Mouse (Mus musculus): Measurements from ENCODE around the gene Coa3. TPM values are rescaled to one million over a fixed set of nuclear protein-coding genes. Genes with fewer than 3 reads are reported as not detected.

Gene Coa3
- polyA plus RNA-seq, 1 experiment from 2014 or later, result 198 TPM

- peak; percentile 68 for ATAC-seq (ENCODE audit: low FRiP score, low read depth)
- under 1% methylated on average over 63 of the region's 63 CpGs for WGBS
- H3K27me3 ChIP-seq, result peaks cover 45% of the 10 kb centered on the region
Observed at GRCm38 (mm10) chr11:101245855-101246701, 32.8 kb downstream of the Coa3 start, which contains the start of gene Ramp2. Gene Ramp2, plus strand, starts transcription at chr11:101246028.

GRCm38 (mm10) chr11:101245071-101245470, 33.8 kb downstream of the Coa3 start:
- WGBS, result 46% methylated on average over 4 of the region's 4 CpGs
- Histone ChIP-seq H3K9me3 (no peaks in the 10 kb centered on the region), H3K4me2 (replicated peaks) (no peak overlapping the region), H3K4me3 (no peak overlapping the region), H3K36me3 (no peaks in the 10 kb centered on the region), H3K27me3 (peaks cover 45% of the 10 kb centered on the region), H3K27ac (replicated peaks) (no peak overlapping the region), H3K4me1 (peaks cover 14% of the 10 kb centered on the region; the same call in 1 of the 2 replicates), H3K9ac (replicated peaks) (no peak overlapping the region)
- no peak for ATAC-seq (ENCODE audit: low FRiP score, low read depth)

More at GRCm38 (mm10) chr11:101245855-101246701, 32.8 kb downstream of the Coa3 start, which contains the start of gene Ramp2:
- Histone ChIP-seq H3K4me3 (peak within 1 kb of the TSS; percentile 54), H3K9me3 (no peaks in the 10 kb centered on the region), H3K36me3 (no peaks in the 10 kb centered on the region), H3K4me1 (peaks cover 14% of the 10 kb centered on the region; the same call in 1 of the 2 replicates), H3K27ac (replicated peaks) (no peak within 1 kb of the TSS; the same call in 1 of the 2 replicates), H3K4me2 (replicated peaks) (peak within 1 kb of the TSS; percentile 85), H3K9ac (replicated peaks) (peak within 1 kb of the TSS; percentile 73)

- H3K36me3 ChIP-seq, result no peaks in the 10 kb centered on the region
- WGBS, result 55% methylated on average over 5 of the region's 5 CpGs
- no peaks in the 10 kb centered on the region for H3K27me3 ChIP-seq
- no peak overlapping the region for H3K27ac ChIP-seq (replicated peaks)
- H3K9ac ChIP-seq (replicated peaks), result no peak overlapping the region
- no peak overlapping the region for H3K4me2 ChIP-seq (replicated peaks)
- H3K9me3 ChIP-seq, result no peaks in the 10 kb centered on the region
- H3K4me1 ChIP-seq, result no peaks in the 10 kb centered on the region
- H3K4me3 ChIP-seq, result no peak overlapping the region
- ATAC-seq (ENCODE audit: low FRiP score, low read depth), result no peak
Observed at GRCm38 (mm10) chr11:101238071-101238647, 40.8 kb downstream of the Coa3 start.

GRCm38 (mm10) chr11:101236782-101237181, 42.1 kb downstream of the Coa3 start:
- Histone ChIP-seq H3K9ac (replicated peaks) (no peak overlapping the region), H3K4me3 (no peak overlapping the region), H3K27ac (replicated peaks) (no peak overlapping the region), H3K4me2 (replicated peaks) (no peak overlapping the region), H3K36me3 (no peaks in the 10 kb centered on the region), H3K9me3 (no peaks in the 10 kb centered on the region), H3K4me1 (no peaks in the 10 kb centered on the region), H3K27me3 (peaks cover 4% of the 10 kb centered on the region; the same call in 1 of the 2 replicates)
- 92% methylated on average over 5 of the region's 5 CpGs for WGBS
- no peak for ATAC-seq (ENCODE audit: low FRiP score, low read depth)

GRCm38 (mm10) chr11:101235429-101235828, 43.5 kb downstream of the Coa3 start:
- no peak overlapping the region for H3K27ac ChIP-seq (replicated peaks)
- H3K4me3 ChIP-seq, result no peak overlapping the region
- H3K9me3 ChIP-seq, result no peaks in the 10 kb centered on the region
- no peaks in the 10 kb centered on the region for H3K36me3 ChIP-seq
- no peak for ATAC-seq (ENCODE audit: low FRiP score, low read depth)
- peaks cover 13% of the 10 kb centered on the region for H3K27me3 ChIP-seq
- H3K4me1 ChIP-seq, result peaks cover 10% of the 10 kb centered on the region
- no peak overlapping the region for H3K4me2 ChIP-seq (replicated peaks)
- no peak overlapping the region for H3K9ac ChIP-seq (replicated peaks)

GRCm38 (mm10) chr11:101234124-101234523, 44.8 kb downstream of the Coa3 start:
- H3K36me3 ChIP-seq, result no peaks in the 10 kb centered on the region
- no peak overlapping the region for H3K27ac ChIP-seq (replicated peaks)
- H3K4me1 ChIP-seq, result peaks cover 11% of the 10 kb centered on the region
- no peak overlapping the region for H3K4me3 ChIP-seq
- H3K9ac ChIP-seq (replicated peaks), result no peak overlapping the region
- no peaks in the 10 kb centered on the region for H3K9me3 ChIP-seq
- H3K4me2 ChIP-seq (replicated peaks), result no peak overlapping the region
- H3K27me3 ChIP-seq, result peaks cover 13% of the 10 kb centered on the region
- no peak for ATAC-seq (ENCODE audit: low FRiP score, low read depth)

GRCm38 (mm10) chr11:101233240-101233639, 45.7 kb downstream of the Coa3 start:
- 92% methylated on average over 1 of the region's 1 CpGs for WGBS
- Histone ChIP-seq H3K4me3 (no peak overlapping the region), H3K4me1 (peaks cover 11% of the 10 kb centered on the region), H3K9ac (replicated peaks) (no peak overlapping the region), H3K9me3 (no peaks in the 10 kb centered on the region), H3K27me3 (peaks cover 13% of the 10 kb centered on the region), H3K27ac (replicated peaks) (no peak overlapping the region), H3K36me3 (no peaks in the 10 kb centered on the region), H3K4me2 (replicated peaks) (no peak overlapping the region)
- ATAC-seq (ENCODE audit: low FRiP score, low read depth), result no peak

GRCm38 (mm10) chr11:101232010-101232839, 46.7 kb downstream of the Coa3 start:
- Histone ChIP-seq H3K4me1 (peaks cover 11% of the 10 kb centered on the region), H3K36me3 (no peaks in the 10 kb centered on the region), H3K4me2 (replicated peaks) (no peak overlapping the region), H3K9ac (replicated peaks) (no peak overlapping the region; the same call in 1 of the 2 replicates), H3K9me3 (no peaks in the 10 kb centered on the region), H3K27ac (replicated peaks) (no peak overlapping the region), H3K4me3 (no peak overlapping the region), H3K27me3 (peaks cover 18% of the 10 kb centered on the region)
- 61% methylated on average over 6 of the region's 6 CpGs for WGBS
- ATAC-seq (ENCODE audit: low FRiP score, low read depth), result no peak

GRCm38 (mm10) chr11:101230991-101231871, 47.7 kb downstream of the Coa3 start:
- WGBS, result 13% methylated on average over 18 of the region's 18 CpGs
- H3K4me3 ChIP-seq, result no peak overlapping the region
- ATAC-seq (ENCODE audit: low FRiP score, low read depth), result no peak

GRCm38 (mm10) chr11:101230526-101230925, 48.4 kb downstream of the Coa3 start:
- no peak for ATAC-seq (ENCODE audit: low FRiP score, low read depth)
- Histone ChIP-seq H3K4me3 (no peak overlapping the region), H3K9me3 (no peaks in the 10 kb centered on the region), H3K9ac (replicated peaks) (no peak overlapping the region), H3K27ac (replicated peaks) (no peak overlapping the region), H3K36me3 (no peaks in the 10 kb centered on the region), H3K4me1 (peaks cover 17% of the 10 kb centered on the region), H3K27me3 (peaks cover 18% of the 10 kb centered on the region), H3K4me2 (replicated peaks) (no peak overlapping the region)
- 14% methylated on average over 5 of the region's 5 CpGs for WGBS

More at GRCm38 (mm10) chr11:101230991-101231871, 47.7 kb downstream of the Coa3 start:
- Histone ChIP-seq H3K4me2 (replicated peaks) (no peak overlapping the region), H3K36me3 (no peaks in the 10 kb centered on the region), H3K27me3 (peaks cover 18% of the 10 kb centered on the region), H3K27ac (replicated peaks) (no peak overlapping the region), H3K9me3 (no peaks in the 10 kb centered on the region), H3K4me1 (peaks cover 14% of the 10 kb centered on the region), H3K9ac (replicated peaks) (no peak overlapping the region)

- H3K9ac ChIP-seq (replicated peaks), result no peak overlapping the region
- H3K27ac ChIP-seq (replicated peaks), result no peak overlapping the region
- no peaks in the 10 kb centered on the region for H3K36me3 ChIP-seq
- H3K4me2 ChIP-seq (replicated peaks), result no peak overlapping the region
- WGBS, result 29% methylated on average over 2 of the region's 2 CpGs
- peaks cover 21% of the 10 kb centered on the region for H3K27me3 ChIP-seq
- no peak for ATAC-seq (ENCODE audit: low FRiP score, low read depth)
- H3K9me3 ChIP-seq, result no peaks in the 10 kb centered on the region
- H3K4me1 ChIP-seq, result peaks cover 21% of the 10 kb centered on the region
- H3K4me3 ChIP-seq, result no peak overlapping the region
Observed at GRCm38 (mm10) chr11:101230061-101230511, 48.8 kb downstream of the Coa3 start.
